Mouse (Mus musculus) cerebellum, adult 8-10 months (tissue): ENCODE measurements at regions not wholly inside any gene's neighbourhood (a gene's known extent, or its start where the extent isn't known, plus 50 kb on each side); places are given as distances from the start of the nearest gene placed in this dataset.
A peak's percentile ranks its signal among the peaks of the same experiment; 100 is the strongest.

Source experiments
- DNase-seq: peaks from one replicate; pipeline ENCODE4 v3.0.0; 2022

- DNase-seq, result peak; percentile 72
These were observed 50.9 kb upstream of the Tent2 start for GRCm38 (mm10) chr13:93243076-93243475.

GRCm38 (mm10) chr13:93248711-93249110 lies 50.7 kb upstream of the Homer1 start:
- DNase-seq, result no peak
